Mouse (Mus musculus): ENCODE data around the gene Slc6a20a.

Slc6a20a gene

DNA sequence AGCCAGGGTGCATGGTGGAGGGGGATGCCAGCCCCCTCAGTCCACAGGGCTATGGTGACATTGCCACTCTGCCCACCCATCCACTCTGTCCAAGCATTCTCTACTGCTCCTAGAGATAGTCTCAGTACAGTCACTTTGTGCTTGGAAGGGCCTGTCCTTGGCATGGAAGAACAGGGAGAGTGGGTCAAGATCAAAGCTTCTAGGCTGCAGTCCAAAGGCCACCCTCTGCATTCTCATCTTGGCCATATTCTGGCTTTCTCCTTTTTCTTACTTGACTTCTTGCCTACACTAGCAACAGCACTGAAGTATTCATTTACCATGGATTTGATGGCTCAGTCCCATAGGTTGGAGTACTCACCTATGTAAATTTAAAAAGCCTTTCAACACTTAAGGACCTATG is 40.5 kb downstream of the Slc6a20a start:
- DNase-seq (ENCODE audit: low spot score in 2 of 2), result no peak

- DNase-seq (ENCODE audit: low spot score in 2 of 2), result no peak
These were observed 41.9 kb downstream of the Slc6a20a start for GRCm38 (mm10) chr9:123636771-123637170.

DNA sequence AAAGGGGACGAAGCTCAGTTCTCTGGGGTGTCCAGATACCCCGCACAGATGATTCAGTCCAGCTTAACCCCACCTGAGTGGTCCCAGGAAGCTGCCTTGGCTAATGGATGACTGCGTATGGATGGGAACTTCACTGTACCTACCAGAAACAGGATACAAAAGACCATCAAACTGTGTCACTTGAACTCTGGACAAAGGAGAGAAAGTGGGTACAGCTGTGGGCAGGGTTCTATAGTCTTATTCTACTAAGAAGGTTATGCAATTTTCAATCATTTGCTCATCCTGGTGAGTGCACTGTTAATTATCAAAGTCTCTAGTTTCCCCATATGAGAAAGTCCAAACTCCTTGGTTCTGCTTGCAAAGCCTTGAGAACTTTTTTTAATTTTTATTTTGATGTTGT is 45.7 kb downstream of the Slc6a20a start:
- DNase-seq (ENCODE audit: low spot score in 2 of 2), result no peak

- DNase-seq (ENCODE audit: low spot score in 2 of 2), result no peak
These were observed 46.4 kb downstream of the Slc6a20a start, which contains the start of gene Slc6a20b for GRCm38 (mm10) chr9:123632281-123632680. TSS of gene Slc6a20b (minus strand) at chr9:123632565.

- DNase-seq (ENCODE audit: low spot score in 2 of 2), result no peak
These were observed 47.0 kb downstream of the Slc6a20a start for GRCm38 (mm10) chr9:123631666-123632065.

DNA sequence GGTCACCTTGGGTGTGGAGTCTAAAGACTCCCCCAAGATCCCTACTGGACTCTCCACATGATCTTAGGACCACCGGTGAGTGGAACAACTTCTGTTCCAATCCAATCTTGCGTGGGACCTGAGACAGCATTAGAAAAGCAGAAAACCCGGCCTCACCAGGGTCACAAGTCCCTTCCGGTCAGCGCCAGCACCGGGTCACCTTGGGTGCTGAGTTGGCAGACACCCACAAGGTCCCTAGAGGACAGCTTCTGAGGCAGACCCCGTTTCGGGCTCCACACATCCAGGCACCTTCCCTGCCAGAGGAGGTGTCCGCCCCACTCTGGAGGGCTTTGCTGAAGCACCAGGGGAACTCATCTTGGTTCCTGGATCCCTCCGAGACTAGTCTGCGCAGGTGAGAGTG is 52.9 kb downstream of the Slc6a20a start:
- no peak for DNase-seq (ENCODE audit: low spot score in 2 of 2)

DNA sequence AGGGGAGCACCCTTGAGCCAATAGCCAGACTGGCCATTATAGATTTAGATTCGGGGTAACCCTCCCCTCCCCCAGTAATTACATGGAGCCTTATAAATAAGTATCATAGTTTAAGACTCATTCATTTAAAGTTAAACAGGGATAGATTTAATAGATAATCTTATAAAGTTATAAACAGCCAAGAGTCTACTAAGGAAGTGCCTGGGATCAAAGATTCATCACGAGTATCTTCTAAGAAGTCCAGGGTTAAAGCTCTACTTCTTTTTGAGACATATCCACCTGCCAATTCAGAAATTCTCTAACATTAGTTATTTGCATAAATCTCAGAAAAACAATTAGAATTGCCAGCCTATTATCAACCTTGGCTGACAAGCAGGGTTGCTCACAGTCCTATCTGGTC is 53.9 kb downstream of the Slc6a20a start:
- no peak for DNase-seq (ENCODE audit: low spot score in 2 of 2)

GRCm38 (mm10) chr9:123620311-123621098 is 58.2 kb downstream of the Slc6a20a start:
- no peak for DNase-seq (ENCODE audit: low spot score in 2 of 2)

GRCm38 (mm10) chr9:123601529-123601928 is 77.2 kb downstream of the Slc6a20a start:
- DNase-seq (ENCODE audit: low spot score in 2 of 2), result no peak

- DNase-seq (ENCODE audit: low spot score in 2 of 2), result no peak
These were observed 81.3 kb downstream of the Slc6a20a start for GRCm38 (mm10) chr9:123597376-123597775.

DNA sequence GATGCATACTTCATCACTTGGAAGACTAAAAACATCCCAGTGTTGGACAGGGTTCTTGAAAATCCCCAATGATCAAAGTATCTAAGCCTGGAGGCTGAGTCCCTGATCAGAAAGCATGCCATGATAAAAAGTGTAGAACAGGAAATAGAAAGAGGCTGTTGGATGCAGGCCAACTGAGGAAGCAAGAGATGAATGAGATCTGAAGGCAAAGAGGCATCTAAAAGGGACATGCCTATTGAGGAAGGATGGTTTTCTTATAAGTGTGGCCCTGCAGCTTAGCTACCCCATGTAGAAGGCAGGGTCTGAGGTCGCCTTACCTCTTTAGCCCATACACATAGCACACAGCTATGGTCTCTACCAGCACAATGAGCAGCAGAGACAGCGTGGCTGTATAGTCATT is 81.8 kb downstream of the Slc6a20a start:
- DNase-seq (ENCODE audit: low spot score in 2 of 2), result no peak

DNA sequence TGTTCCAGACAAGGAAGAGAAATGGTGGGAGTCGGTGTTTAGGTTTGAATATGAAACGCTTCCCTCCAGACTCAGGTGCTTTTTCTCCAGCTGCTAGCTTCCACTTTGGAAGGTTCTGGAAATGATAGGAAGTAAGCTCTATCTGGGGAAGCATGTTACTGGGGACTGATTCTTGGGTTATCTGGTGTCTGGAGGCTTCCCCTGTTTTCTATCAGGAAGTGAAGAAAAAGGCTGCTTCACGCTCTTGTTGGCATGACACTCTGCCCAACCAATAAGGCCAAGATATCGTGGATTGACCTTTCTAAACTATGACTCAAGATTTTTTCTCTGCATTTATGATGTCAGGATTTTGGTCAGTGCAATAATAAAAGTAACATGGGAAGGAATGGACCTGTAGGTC is 83.5 kb downstream of the Slc6a20a start:
- no peak for DNase-seq (ENCODE audit: low spot score in 2 of 2)

DNA sequence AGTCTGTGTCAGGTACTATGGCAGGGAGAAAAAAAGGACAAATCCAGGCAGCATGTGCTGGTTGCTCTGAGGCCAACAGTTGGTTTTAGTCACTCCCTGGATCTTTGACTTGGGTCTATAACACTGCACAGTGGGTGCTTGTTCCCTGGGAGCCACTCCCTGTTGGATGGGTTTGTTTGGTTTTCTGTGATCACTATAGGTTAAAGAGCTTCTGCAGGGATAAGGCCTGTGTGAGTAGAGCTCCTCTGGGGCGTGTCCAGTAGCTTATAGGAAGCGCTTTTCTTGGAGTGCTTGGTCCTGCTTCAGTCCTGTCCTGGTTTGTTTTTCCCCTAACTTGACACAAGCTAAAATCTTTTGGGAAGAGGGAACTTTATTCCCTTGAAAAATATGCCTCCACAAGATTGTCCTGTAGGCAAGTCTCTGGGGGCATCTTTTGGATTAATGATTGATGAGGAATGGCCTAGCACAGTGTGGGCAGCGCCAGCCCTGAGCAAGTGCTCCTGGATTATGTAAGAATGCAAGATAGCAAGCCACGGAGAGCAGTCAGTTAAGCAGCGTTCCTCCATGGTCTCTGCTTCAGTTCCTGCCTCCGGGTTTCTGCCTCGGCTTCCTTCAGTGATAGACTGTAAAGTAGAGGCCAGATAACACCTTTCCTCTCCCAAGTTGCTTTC is 89.3 kb downstream of the Slc6a20a start:
- no peak for DNase-seq (ENCODE audit: low spot score in 2 of 2)

Data from spleen, postnatal 10 days (tissue).